Mouse (Mus musculus) bone marrow, adult 2 months (tissue): ENCODE results near the gene Irs2. TPM values are rescaled to one million over a fixed set of nuclear protein-coding genes. Genes with fewer than 3 reads are reported as not detected.

Source experiments
- H3K27ac ChIP-seq: fragments of 200-500 bp; 2 replicates; pipeline ENCODE4 v1.5.1; 2012; ENCODE audit warnings: low read depth, mild to moderate bottlenecking, control low read depth, inconsistent platforms, low read length; ENCODE audit not compliant: control insufficient read depth, poor library complexity, insufficient read depth
- H3K4me1 ChIP-seq: fragments of 200-500 bp; 2 replicates; pipeline ENCODE4 v1.6.1; 2011; ENCODE audit warnings: low read length; ENCODE audit not compliant: control insufficient read depth, insufficient read depth
- H3K4me3 ChIP-seq: fragments of 200-500 bp; replicated peaks from 2 replicates; pipeline ENCODE3; 2011; ENCODE audit warnings: mild to moderate bottlenecking, low read depth, low read length, control low read depth; ENCODE audit not compliant: control insufficient read depth
- CTCF ChIP-seq: fragments of 200-500 bp; IDR thresholded peaks from 2 replicates; pipeline ENCODE4 v1.5.1; 2011; ENCODE audit warnings: low read length, control low read depth; ENCODE audit not compliant: control insufficient read depth, insufficient read depth
- POLR2A ChIP-seq: fragments of 200-500 bp; IDR thresholded peaks from 2 replicates; pipeline ENCODE4 v1.6.1; 2011; ENCODE audit warnings: low read depth, mild to moderate bottlenecking, control low read depth, low read length, borderline replicate concordance; ENCODE audit not compliant: control insufficient read depth
- WGBS: fragments of 180-500 bp; shearing (Covaris S2); methylation state at CpG from one replicate; pipeline ENCODE4 v1.1.7; 2018; 5-methylcytosine and 5-hydroxymethylcytosine counted together
- polyA plus RNA-seq: library from polyadenylated mRNA; stranded (reverse); fragments of >200 nt; gene quantifications from 2 replicates; pipeline ENCODE4 v1.2.4, GENCODE M21; 2011; ENCODE audit warnings: low replicate concordance; ENCODE audit not compliant: missing spikeins, insufficient read depth, insufficient read length

Irs2 gene
- polyA plus RNA-seq, 1 experiment = 10.5 TPM

DNA sequence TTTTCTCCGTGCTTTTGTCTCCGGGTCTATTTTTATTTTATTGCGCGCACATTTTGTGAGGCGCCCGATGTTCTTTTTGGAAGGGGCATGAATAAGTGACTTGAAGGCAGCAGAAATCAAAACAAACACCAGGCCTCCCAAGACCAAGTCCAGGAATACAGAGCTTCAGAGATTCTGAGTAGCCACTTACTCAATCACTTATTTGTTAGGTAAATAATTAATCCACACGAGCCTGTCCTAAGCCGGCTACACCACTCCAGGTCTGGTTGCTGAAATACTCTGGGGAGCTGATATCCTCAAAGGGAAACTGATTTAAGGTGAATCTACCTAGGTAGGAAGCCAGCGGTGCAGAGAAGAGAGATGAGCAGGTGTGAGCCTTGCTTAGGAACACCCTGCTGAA lies 71.6 kb downstream of the Irs2 start:
- H3K4me3 ChIP-seq = no peak overlapping the region
- WGBS = 84% methylated on average over 9 of the region's 9 CpGs
- H3K27ac ChIP-seq = no peak overlapping the region
- TF ChIP-seq CTCF (no peak), POLR2A (no peak)
- no peaks in the 10 kb centered on the region for H3K4me1 ChIP-seq

DNA sequence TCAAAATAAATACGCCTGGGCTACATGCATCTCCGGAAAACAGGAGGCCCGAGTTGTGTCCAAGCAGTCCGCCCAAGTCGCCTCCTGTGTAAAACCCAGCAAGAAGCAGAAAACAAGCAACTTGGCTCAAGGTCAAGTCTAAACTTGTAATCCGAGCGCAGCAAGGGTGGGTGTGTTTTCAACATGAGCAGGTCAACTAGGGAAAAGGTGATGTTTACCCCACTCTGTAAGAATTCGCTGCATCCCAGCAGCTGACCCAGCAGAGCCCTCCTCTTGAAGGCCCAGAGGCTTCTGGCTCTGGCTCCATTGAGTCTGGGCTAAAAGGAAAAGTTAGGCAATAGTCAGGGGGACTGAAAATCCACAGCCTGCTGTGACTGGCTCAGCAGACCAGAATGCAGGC lies 73.0 kb downstream of the Irs2 start:
- Histone ChIP-seq H3K27ac (no peak overlapping the region), H3K4me3 (no peak overlapping the region), H3K4me1 (no peaks in the 10 kb centered on the region)
- TF ChIP-seq CTCF = no peak
- no peak for TF ChIP-seq POLR2A
- 87% methylated on average over 8 of the region's 8 CpGs for WGBS
